Mouse (Mus musculus): ENCODE data around the gene Syn3. TPM values are rescaled to one million over a fixed set of nuclear protein-coding genes. Genes with fewer than 3 reads are reported as not detected.

Syn3 gene
- polyA plus RNA-seq, 2 experiments, result 0.11 to 0.14 TPM

DNA sequence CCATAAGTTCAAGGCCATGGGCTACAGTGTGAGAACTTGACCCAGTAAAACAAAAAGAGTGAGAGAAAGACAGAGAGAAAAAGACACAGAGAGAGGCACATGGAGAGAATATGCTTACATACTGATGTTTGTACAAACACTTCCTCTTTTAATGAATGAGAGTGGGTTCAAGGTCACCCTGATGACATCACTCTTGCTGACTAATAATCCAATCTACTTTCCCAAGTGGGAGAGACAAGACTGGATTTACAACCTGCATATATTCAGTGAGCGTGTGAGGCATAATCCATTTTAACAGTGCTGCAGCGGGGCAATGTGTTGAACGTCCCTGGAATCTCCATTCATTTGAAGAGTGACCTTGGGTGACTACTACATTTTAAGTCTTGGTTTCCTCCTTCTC, 256.0 kb downstream of the Syn3 start:
- WGBS (ENCODE audit: insufficient replicate concordance), result 61% methylated on average over 3 of the region's 3 CpGs
- Histone ChIP-seq H3K9me3 (ENCODE audit: control insufficient read depth, low read length) (no peaks in the 10 kb centered on the region), H3K9ac (replicated peaks) (no peak overlapping the region), H3K27ac (no peak overlapping the region), H3K4me1 (replicated peaks; ENCODE audit: control insufficient read depth in 2 of 2, insufficient read depth in 2 of 2, low read length in 1 of 2) (no peaks in the 10 kb centered on the region), H3K4me3 (ENCODE audit: insufficient read depth in 1 of 2, low read depth in 2 of 2, low read length in 2 of 2) (no peak overlapping the region), H3K36me3 (replicated peaks; ENCODE audit: control insufficient read depth, insufficient read depth, low read depth) (no peaks in the 10 kb centered on the region), H3K4me2 (ENCODE audit: low read depth) (no peak overlapping the region), H3K27me3 (ENCODE audit: control insufficient read depth, insufficient read depth, low read length) (no peaks in the 10 kb centered on the region)
- TF ChIP-seq CTCF (IDR thresholded peaks at IDR 0.05; ENCODE audit: low read depth), result no peak
- no peak for TF ChIP-seq EP300 (IDR thresholded peaks at IDR 0.05; ENCODE audit: low read depth)
- ATAC-seq (ENCODE audit: insufficient read depth) (no peak), DNase-seq (ENCODE audit: low read depth in 3 of 3, low spot score in 3 of 3) (no peak)

DNA sequence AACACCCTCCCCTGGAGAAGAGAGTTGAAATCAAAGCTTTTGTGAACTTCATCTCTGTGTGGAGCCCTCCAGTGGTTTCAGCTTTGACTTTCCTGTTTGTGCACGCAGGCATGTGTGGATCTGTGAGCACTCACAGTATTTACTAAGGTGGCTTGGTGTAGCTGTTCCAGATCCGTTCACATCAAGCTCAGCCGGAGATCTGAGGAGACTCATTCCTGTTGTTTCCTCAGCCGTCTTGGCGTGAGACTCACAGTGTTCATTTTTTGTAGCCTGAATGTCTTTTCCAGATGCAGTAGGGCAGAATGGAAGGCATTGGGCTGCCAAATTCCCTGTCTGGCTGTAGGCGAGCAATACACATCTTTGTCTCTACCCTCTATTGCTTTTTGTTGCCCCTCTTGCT, 268.7 kb downstream of the Syn3 start:
- Histone ChIP-seq H3K4me3 (ENCODE audit: insufficient read depth in 1 of 2, low read depth in 2 of 2, low read length in 2 of 2) (no peak overlapping the region), H3K9me3 (ENCODE audit: control insufficient read depth, low read length) (no peaks in the 10 kb centered on the region), H3K27me3 (ENCODE audit: control insufficient read depth, insufficient read depth, low read length) (no peaks in the 10 kb centered on the region), H3K4me1 (replicated peaks; ENCODE audit: control insufficient read depth in 2 of 2, insufficient read depth in 2 of 2, low read length in 1 of 2) (no peaks in the 10 kb centered on the region), H3K9ac (replicated peaks) (no peak overlapping the region), H3K36me3 (replicated peaks; ENCODE audit: control insufficient read depth, insufficient read depth, low read depth) (no peaks in the 10 kb centered on the region), H3K27ac (no peak overlapping the region), H3K4me2 (ENCODE audit: low read depth) (no peak overlapping the region)
- TF ChIP-seq EP300 (IDR thresholded peaks at IDR 0.05; ENCODE audit: low read depth) (no peak), CTCF (IDR thresholded peaks at IDR 0.05; ENCODE audit: low read depth) (no peak)
- 52% methylated on average over 6 of the region's 6 CpGs for WGBS (ENCODE audit: insufficient replicate concordance)
- DNase-seq (ENCODE audit: low read depth in 3 of 3, low spot score in 3 of 3) (no peak), ATAC-seq (ENCODE audit: insufficient read depth) (no peak)

DNA sequence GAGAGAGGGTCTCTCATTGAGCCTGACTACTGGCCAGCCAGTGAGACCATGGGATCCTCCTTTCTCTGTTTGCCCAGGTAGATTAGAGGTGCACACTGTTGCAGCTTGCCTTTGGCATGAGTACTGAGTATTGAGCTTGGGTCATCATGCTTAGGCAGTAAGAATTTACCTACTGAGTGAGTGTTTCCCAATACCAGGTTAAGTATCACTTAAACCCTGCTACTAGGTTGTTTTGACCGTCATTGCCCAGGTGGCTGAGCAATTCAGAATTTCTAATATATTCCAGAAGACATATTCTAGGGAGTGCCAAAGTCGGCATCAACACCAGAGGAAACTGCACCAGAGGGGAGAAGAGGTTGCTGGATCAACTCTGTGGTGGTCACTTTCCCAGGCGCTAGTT, 273.2 kb downstream of the Syn3 start:
- Histone ChIP-seq H3K4me1 (replicated peaks; ENCODE audit: control insufficient read depth in 2 of 2, insufficient read depth in 2 of 2, low read length in 1 of 2) (no peaks in the 10 kb centered on the region), H3K9me3 (ENCODE audit: control insufficient read depth, low read length) (no peaks in the 10 kb centered on the region), H3K27ac (no peak overlapping the region), H3K27me3 (ENCODE audit: control insufficient read depth, insufficient read depth, low read length) (no peaks in the 10 kb centered on the region), H3K4me3 (ENCODE audit: insufficient read depth in 1 of 2, low read depth in 2 of 2, low read length in 2 of 2) (no peak overlapping the region), H3K9ac (replicated peaks) (no peak overlapping the region), H3K36me3 (replicated peaks; ENCODE audit: control insufficient read depth, insufficient read depth, low read depth) (no peaks in the 10 kb centered on the region), H3K4me2 (ENCODE audit: low read depth) (no peak overlapping the region)
- DNase-seq (ENCODE audit: low read depth in 3 of 3, low spot score in 3 of 3), result no peak
- TF ChIP-seq EP300 (IDR thresholded peaks at IDR 0.05; ENCODE audit: low read depth), result no peak
- TF ChIP-seq CTCF (IDR thresholded peaks at IDR 0.05; ENCODE audit: low read depth), result no peak
- ATAC-seq (ENCODE audit: insufficient read depth), result no peak
- WGBS (ENCODE audit: insufficient replicate concordance), result 53% methylated on average over 3 of the region's 3 CpGs

DNA sequence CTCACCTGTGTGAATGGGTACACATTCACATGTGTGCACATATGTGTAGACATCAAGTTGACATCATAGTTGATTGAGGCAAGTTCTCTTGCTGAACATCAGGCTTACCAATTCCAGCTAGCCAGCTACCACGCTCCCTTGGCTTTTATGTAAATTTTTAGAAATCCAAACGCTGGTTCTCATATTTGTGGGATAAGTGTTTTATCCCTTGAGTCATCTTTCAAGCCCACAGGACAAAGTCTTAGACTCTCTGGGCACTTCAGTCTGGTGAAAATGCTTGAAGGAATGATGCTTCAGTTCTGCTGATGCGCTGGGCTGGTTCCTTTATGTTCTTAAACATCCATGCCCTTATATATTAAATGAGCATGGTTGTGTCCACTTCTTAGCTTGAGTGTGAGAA, 279.7 kb downstream of the Syn3 start:
- Histone ChIP-seq H3K36me3 (replicated peaks; ENCODE audit: control insufficient read depth, insufficient read depth, low read depth) (no peaks in the 10 kb centered on the region), H3K4me3 (ENCODE audit: insufficient read depth in 1 of 2, low read depth in 2 of 2, low read length in 2 of 2) (no peak overlapping the region), H3K9ac (replicated peaks) (no peak overlapping the region), H3K27me3 (ENCODE audit: control insufficient read depth, insufficient read depth, low read length) (no peaks in the 10 kb centered on the region), H3K9me3 (ENCODE audit: control insufficient read depth, low read length) (no peaks in the 10 kb centered on the region), H3K4me2 (ENCODE audit: low read depth) (no peak overlapping the region), H3K27ac (no peak overlapping the region), H3K4me1 (replicated peaks; ENCODE audit: control insufficient read depth in 2 of 2, insufficient read depth in 2 of 2, low read length in 1 of 2) (no peaks in the 10 kb centered on the region)
- DNase-seq (ENCODE audit: low read depth in 3 of 3, low spot score in 3 of 3) (no peak), ATAC-seq (ENCODE audit: insufficient read depth) (no peak)
- no peak for TF ChIP-seq EP300 (IDR thresholded peaks at IDR 0.05; ENCODE audit: low read depth)
- no peak for TF ChIP-seq CTCF (IDR thresholded peaks at IDR 0.05; ENCODE audit: low read depth)
- 71% methylated on average over 3 of the region's 3 CpGs for WGBS (ENCODE audit: insufficient replicate concordance)

DNA sequence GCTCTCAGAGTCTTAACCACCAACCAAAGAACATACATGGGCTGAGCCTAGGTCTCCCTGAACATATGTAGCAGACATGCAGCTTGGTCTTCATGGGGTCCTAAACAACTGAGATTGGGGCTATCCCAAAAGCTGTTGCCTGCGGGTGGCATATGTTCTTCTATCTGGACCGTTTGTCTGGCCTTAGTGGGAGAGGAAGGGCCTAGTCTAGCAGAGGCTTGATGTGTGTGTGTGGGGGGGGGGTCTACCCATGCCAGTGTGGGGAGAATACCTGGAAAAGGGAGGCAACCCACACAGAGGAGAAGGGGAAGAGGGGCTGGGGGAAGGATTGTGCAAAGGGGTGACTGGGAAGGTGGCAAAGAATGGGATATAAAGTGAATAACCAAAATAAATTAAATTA, 281.9 kb downstream of the Syn3 start:
- Histone ChIP-seq H3K4me1 (replicated peaks; ENCODE audit: control insufficient read depth in 2 of 2, insufficient read depth in 2 of 2, low read length in 1 of 2) (no peaks in the 10 kb centered on the region), H3K36me3 (replicated peaks; ENCODE audit: control insufficient read depth, insufficient read depth, low read depth) (no peaks in the 10 kb centered on the region), H3K4me3 (ENCODE audit: insufficient read depth in 1 of 2, low read depth in 2 of 2, low read length in 2 of 2) (no peak overlapping the region), H3K9me3 (ENCODE audit: control insufficient read depth, low read length) (no peaks in the 10 kb centered on the region), H3K9ac (replicated peaks) (no peak overlapping the region), H3K27me3 (ENCODE audit: control insufficient read depth, insufficient read depth, low read length) (no peaks in the 10 kb centered on the region), H3K4me2 (ENCODE audit: low read depth) (no peak overlapping the region), H3K27ac (no peak overlapping the region)
- 51% methylated on average over 2 of the region's 2 CpGs for WGBS (ENCODE audit: insufficient replicate concordance)
- DNase-seq (ENCODE audit: low read depth in 3 of 3, low spot score in 3 of 3), result no peak
- ATAC-seq (ENCODE audit: insufficient read depth), result no peak
- TF ChIP-seq EP300 (IDR thresholded peaks at IDR 0.05; ENCODE audit: low read depth) (no peak), CTCF (IDR thresholded peaks at IDR 0.05; ENCODE audit: low read depth) (no peak)
